Mouse (Mus musculus) heart, adult 2 months (tissue): ENCODE results near the gene Smim17.

Source experiments
- CTCF ChIP-seq: fragments of 200-600 bp; IDR thresholded peaks from 2 replicates; pipeline ENCODE4 v1.8.1; 2022; ENCODE audit warnings: antibody characterized with exemption, mild to moderate bottlenecking, moderate library complexity
- EP300 ChIP-seq: fragments of 200-500 bp; IDR thresholded peaks from 2 replicates; pipeline ENCODE4 v1.6.1; 2011; ENCODE audit warnings: low read depth, low read length, control low read depth; ENCODE audit not compliant: insufficient read depth
- POLR2A ChIP-seq: fragments of 200-500 bp; IDR thresholded peaks from 2 replicates; pipeline ENCODE4 v1.6.1; 2011; ENCODE audit warnings: mild to moderate bottlenecking, low read depth, low read length, control low read depth; ENCODE audit not compliant: insufficient read depth

- no peak for TF ChIP-seq CTCF
- TF ChIP-seq EP300 = no peak
- no peak for TF ChIP-seq POLR2A
Measured at GRCm38 (mm10) chr7:6386995-6387394, 11.5 kb upstream of the Smim17 start.
